Mouse (Mus musculus): Measurements from ENCODE around the gene 1700122O11Rik. TPM values are rescaled to one million over a fixed set of nuclear protein-coding genes. Genes with fewer than 3 reads are reported as not detected.

Gene 1700122O11Rik
- not detected in 2 replicates for polyA plus RNA-seq (2012; rRNA removed)

GRCm38 (mm10) chr17:48038193-48038592, at the start of gene 1700122O11Rik:
Gene 1700122O11Rik, minus strand, starts transcription at chr17:48038293.

Other genes starting within 250 kb of the 1700122O11Rik start
- gene Mdfi, start 203.6 kb downstream of the 1700122O11Rik start, polyA plus RNA-seq (2012; rRNA removed), result 15.9 and 20.7 TPM in 2 replicates
- 151 and 163 TPM in 2 replicates for gene Foxp4, start 113.6 kb downstream of the 1700122O11Rik start, polyA plus RNA-seq (2012; rRNA removed)
- not detected in 2 replicates for gene 1700067P10Rik, start 51.0 kb upstream of the 1700122O11Rik start, polyA plus RNA-seq (2012; rRNA removed)
- 0.14 TPM in 1 of 2 replicates, not detected in the other for gene 9830107B12Rik, start 108.0 kb upstream of the 1700122O11Rik start, polyA plus RNA-seq (2012; rRNA removed)
- gene A530064D06Rik, start 129.0 kb upstream of the 1700122O11Rik start, polyA plus RNA-seq (2012; rRNA removed), result 0.52 and 0.69 TPM in 2 replicates
- gene Trem1, start 194.5 kb upstream of the 1700122O11Rik start, polyA plus RNA-seq (2012; rRNA removed), result 0.05 and 0.07 TPM in 2 replicates
- not detected in 2 replicates for gene Trem3, start 209.5 kb upstream of the 1700122O11Rik start, polyA plus RNA-seq (2012; rRNA removed)
- 0.20 and 1.3 TPM in 2 replicates for gene Treml4, start 226.0 kb upstream of the 1700122O11Rik start, polyA plus RNA-seq (2012; rRNA removed)